Mouse (Mus musculus) adrenal gland, adult 8-10 months (tissue): ENCODE results near the gene Heyl. TPM values are rescaled to one million over a fixed set of nuclear protein-coding genes. Genes with fewer than 3 reads are reported as not detected.

ENCODE experiments used
- DNase-seq: peaks from one replicate; pipeline ENCODE4 v3.0.0; 2022
- total RNA-seq, 4 experiments: library from RNA; stranded (reverse); gene quantifications; 2 replicates each; pipeline ENCODE4 v1.2.4; 2022

Heyl gene
- total RNA-seq, result 10 to 100 TPM in 2 of 4 experiments, 1 to 10 TPM in 2; 4.6 to 13.5 (median 8.9) TPM

GRCm38 (mm10) chr4:123233492-123234084 is at the start of gene Heyl:
TSS of gene Heyl (plus strand) at chr4:123233556.
- no peak for DNase-seq

DNA sequence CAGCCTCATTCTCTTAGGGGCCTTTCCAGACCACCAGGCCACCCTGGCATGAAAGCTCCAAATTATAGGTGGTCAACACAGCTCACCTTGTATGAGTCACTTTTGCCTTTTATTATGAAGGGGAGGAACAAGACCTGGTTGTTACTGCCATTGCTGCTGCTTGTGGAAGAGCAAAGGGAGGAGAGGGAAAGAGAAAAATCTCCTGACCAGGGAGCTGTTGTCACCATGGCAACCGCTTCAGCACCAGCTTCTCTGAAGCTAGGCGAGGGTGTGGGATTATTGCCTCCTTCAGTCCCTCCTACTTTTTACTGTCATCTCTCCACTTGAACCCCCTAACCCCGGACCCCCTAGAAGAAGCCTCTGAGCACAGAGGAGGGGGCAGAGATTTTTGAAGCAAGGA is 48.5 kb upstream of the Heyl start:
- no peak for DNase-seq

- no peak for DNase-seq
These were observed 41.0 kb upstream of the Heyl start for GRCm38 (mm10) chr4:123192336-123192735.

DNA sequence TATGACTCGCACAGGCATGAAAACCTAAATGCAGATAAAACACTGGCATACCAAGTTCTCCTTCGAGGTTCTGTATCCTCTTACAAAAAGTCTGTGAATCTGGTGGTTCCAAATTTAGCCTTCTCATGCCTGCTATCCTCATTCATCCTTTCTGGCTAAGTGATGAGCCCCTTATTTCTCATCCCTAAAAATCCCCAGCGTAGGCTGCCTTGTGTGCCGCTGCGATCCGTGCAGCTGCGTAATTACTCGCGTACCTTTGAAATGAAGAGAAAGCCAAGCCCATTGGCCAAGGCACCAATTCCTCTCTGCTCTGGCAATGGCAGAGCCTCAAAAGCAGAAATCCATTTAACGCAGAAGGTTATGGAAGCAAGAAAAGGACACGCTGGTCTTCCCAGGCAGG is 39.6 kb upstream of the Heyl start:
- no peak for DNase-seq

- DNase-seq, result peak; percentile 61
These were observed 36.7 kb upstream of the Heyl start for GRCm38 (mm10) chr4:123196695-123197094.

DNA sequence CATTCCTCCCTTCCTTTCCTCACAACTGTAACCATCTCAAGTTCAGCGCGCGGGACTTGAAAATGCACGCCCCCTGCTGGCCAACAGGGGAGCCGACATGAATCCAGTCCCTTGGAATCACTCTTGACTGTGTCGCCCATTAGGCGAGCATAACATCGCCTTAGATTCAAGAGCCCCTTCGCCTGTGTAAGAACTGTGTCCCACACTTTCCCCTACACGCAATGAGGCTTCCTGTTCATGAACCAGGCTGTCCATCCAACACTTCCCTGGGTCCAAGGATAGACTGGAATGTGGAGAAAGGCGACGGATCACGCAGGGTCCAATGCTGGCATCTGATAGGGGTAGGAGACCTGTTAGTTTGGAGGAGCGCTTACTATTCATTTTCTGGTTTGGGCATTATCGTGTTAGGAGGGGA is 32.6 kb upstream of the Heyl start:
- DNase-seq, result peak; percentile 67

DNA sequence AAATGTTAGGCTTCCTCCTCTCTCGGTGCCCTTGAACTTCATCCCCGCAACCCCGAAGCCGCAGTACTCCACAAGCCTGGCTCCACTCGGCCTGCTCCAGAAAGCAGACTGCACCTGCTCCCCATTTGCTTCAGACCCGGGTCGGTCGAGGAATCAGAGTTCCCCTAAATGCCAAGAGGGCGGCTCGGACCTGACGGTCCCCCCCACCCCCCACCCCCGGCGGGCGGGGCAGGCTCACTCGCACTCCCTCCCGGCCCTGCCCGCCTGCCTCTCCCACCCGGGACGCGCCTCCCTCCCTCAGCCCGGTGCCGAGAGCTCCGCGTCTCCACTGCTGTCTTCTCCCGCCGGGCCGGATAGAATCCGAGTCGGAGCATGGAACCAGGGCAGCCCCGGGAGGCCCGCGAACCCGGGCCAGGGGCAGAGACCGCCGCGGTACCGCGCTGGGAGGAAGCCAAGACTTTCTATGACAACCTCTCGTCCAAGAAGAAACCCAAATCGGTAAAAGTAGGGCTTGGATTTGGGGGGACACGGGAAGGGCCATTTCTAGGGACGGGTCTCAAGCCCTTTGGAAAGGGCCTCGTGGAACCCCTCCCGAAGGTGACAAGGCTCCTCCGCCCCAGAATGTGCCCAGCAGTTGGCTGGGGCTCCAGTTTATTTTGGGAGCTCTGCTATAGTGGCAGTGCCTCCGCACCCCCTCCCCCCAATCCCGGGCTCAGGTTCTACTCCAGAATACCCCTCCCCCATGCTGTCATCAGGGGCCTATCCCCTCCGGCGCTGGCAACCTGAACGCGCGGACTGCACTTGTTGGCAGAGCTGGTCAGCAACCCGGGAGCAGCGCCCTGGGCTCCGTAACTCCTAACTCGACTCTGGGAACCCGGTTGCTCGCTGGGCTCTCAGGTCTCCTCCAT is 31.9 kb upstream of the Heyl start, which contains the start of gene Nt5c1a:
Gene Nt5c1a (plus strand): TSS at position 319 of the 908 bp plus-strand sequence.
- peak; percentile 63 for DNase-seq

GRCm38 (mm10) chr4:123202094-123202420 is 31.3 kb upstream of the Heyl start:
- no peak for DNase-seq

DNA sequence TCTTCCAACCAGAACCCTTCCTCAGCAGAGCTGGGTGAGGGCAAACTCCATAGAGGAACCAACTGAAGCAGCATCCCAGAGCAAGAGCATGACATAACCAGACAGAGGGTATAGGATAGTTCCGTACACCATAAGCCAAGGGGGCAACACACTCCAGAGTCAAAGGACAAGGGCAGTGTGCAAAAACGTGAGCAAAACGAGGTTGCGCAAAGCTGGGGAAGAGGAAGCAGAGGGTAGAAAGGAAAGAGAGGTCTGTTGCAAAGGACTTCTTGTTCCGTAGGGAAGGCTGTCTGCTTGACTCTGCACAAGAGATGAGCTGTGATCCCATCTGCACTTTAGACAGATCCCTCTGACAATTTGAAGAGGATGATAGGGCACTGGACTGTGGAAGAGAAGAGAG is 26.0 kb upstream of the Heyl start:
- no peak for DNase-seq

- no peak for DNase-seq
These were observed 22.4 kb upstream of the Heyl start for GRCm38 (mm10) chr4:123210996-123211395.

DNA sequence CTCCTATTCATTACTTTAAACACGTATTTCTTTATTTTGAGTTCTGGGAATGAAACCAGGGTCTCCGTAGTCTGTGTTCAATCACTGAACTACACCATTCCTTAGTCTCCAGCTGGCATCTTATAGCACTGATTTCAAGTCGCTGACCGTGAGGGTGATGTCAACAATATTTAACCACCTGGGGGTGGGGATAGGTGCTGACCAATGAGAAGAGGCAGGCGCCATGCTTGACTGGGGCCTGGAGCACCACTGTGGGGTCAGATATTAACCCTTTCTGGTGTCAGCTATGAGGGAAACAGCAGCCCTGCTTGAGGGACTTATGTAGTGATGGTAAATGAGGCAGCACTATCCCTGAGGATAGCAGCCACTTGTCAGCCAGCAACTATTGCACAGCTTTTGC is 21.9 kb upstream of the Heyl start:
- no peak for DNase-seq

- no peak for DNase-seq
These were observed 21.0 kb upstream of the Heyl start for GRCm38 (mm10) chr4:123212330-123212729.

DNA sequence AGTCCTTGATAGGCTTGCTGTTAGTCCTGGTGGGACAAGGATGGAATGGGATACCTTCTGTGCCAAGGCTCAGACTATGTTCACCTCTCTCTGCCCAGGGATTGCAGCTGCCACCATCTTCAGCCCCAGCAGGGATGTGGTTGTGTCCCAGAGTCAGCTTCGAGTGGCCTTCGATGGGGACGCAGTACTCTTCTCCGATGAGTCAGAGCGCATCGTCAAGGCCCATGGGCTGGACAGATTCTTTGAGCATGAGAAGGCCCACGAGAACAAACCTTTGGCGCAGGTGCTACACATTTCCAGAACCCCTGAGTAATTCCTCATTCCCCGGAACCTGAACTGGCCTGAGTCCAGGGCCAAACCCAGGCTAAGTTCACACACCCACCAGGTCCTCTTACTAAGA is 19.4 kb upstream of the Heyl start:
- DNase-seq, result peak; percentile 87

DNA sequence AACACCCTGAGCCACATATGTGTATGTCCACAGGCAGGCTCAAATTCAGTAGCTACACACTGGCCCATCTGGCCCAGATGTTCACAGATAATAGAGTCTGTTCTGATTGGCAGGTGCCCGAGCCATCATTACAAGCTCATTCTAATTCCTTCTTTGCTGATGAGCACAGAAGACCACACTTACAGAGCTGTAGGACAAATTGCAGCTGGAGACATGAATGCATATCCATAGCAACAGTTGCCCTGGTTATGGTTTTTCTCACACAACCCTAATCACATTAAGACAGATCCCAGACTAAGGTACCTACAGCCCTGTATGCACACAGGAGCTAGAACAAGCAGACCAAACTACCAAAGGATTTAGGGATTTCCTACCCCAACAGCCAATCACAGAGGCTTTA is 18.0 kb upstream of the Heyl start:
- DNase-seq, result no peak

DNA sequence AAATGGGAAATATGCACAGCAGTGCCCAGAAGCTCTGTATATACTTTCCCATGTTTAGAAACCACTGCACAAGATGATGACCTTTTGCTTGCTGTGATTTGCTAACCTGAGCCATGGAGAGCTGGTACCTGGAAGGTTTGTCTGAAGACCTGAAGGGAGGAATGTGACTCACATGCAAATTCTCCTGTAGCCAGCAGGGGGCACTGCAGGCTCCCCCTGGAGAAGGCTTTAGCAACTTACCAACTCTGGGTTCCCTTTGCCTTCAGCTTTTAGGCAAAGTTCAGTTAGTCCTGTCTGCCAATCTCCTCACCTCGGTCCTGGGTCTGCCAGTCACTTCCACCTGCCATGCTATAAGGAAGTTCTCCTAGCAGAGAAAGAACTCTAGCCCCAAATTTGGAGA is 16.6 kb upstream of the Heyl start:
- no peak for DNase-seq

- peak; percentile 70 for DNase-seq
These were observed 13.5 kb upstream of the Heyl start for GRCm38 (mm10) chr4:123219720-123220357.

GRCm38 (mm10) chr4:123220637-123221036 is 12.7 kb upstream of the Heyl start:
- peak; percentile 74 for DNase-seq

GRCm38 (mm10) chr4:123223309-123223708 is 10.0 kb upstream of the Heyl start:
- DNase-seq, result no peak

DNA sequence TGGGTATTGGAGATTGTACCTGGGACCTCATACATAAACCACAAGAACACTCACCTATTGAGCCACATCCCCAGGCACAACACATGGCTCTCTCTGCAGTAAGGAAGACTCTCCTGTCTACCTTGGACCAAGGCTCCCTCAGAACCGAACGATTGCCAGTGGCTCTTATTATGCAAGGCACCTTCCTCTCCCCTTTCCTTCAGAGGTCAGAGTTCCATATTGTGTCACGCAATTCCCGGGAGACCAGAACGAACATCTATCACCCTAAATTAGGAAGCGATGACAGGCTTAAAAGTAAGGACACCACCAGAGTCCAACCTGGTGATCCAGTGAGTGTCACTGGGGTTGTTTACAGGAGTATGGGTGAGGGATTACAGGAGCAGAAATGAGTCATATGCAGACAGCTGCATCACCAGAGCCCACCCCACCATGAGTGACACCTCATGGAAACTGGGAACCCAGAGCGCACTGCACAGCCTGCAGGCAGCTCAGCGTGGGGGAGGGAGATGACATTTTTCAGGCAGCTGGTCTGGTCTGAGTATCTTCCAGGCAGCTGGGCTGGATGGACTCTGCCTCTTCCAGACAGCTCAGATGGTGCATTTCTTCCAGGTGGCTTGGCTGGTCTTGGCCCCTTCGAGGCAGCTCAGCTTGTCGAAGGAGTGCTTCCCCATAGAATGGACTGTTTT is 7.5 kb upstream of the Heyl start:
- DNase-seq, result no peak

GRCm38 (mm10) chr4:123227707-123228106 is 5.6 kb upstream of the Heyl start:
- no peak for DNase-seq

- DNase-seq, result no peak
These were observed 5.1 kb upstream of the Heyl start for GRCm38 (mm10) chr4:123228270-123228669.

- DNase-seq, result no peak
These were observed 4.2 kb upstream of the Heyl start for GRCm38 (mm10) chr4:123229166-123229565.

GRCm38 (mm10) chr4:123232841-123233240 is 515 bp upstream of the Heyl start:
- DNase-seq, result no peak
